Mouse (Mus musculus) gastrocnemius, postnatal 10 days (tissue): Measurements from ENCODE around the gene Yju2. TPM values are rescaled to one million over a fixed set of nuclear protein-coding genes. Genes with fewer than 3 reads are reported as not detected.
A peak's percentile ranks its signal among the peaks of the same experiment; 100 is the strongest.

Experiments
- DNase-seq: peaks from one replicate; pipeline ENCODE4 v3.0.0; 2021; ENCODE audit warnings: mixed read lengths
- total RNA-seq, 2 experiments: library from RNA; stranded (reverse); gene quantifications; 2 replicates each; pipeline ENCODE4 v1.2.3; 2021

Gene Yju2
- total RNA-seq, 2 experiments from 2014 or later: 11.1 to 11.6 TPM

GRCm38 (mm10) chr17:56006956-56007355, 48.1 kb downstream of the Yju2 start:
- no peak for DNase-seq

GRCm38 (mm10) chr17:56007444-56008355, 48.8 kb downstream of the Yju2 start:
- no peak for DNase-seq

- peak; percentile 86 for DNase-seq
Measured at GRCm38 (mm10) chr17:56008356-56009087, 49.6 kb downstream of the Yju2 start.

DNA sequence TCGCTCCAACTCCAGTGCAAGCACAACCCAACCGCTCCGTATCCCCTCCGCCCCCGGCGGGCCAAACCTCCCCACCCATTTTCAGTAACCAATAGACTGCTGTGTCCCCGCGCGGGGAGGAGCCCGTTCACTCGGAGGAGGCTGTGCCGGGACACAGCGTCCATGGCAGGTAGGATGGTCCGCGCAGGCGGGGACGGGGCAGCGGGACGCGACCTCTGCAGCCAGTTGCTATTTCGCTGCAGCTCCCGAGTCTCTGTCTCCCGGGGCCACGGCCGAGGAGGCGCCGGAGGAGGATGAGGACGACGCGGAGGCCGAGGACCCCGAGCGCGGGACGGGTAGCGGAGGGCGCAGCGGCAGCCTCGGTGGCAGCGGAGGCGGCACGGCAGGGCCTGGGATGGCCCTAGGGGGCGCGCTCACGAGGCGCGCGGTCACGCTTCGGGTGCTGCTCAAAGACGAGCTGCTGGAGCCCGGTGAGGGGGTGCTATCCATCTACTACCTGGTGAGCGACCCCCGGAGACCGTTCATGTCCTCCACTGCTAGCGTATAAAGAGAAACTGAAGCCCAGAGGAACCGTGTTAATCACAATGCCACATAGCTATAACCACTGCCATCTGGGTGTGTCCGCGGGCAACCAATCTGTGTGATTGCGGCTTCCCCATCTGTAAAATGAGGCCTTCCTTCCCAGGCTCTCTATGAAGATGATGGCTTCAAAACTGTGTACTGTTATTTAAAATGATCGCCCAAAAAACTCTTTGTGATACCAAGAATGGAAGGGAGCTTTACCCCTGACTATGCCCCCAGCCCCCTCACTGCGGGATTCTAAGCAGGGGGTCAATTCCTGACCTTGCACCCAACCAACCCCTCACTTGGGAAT, 50.4 kb downstream of the Yju2 start:
- peak; percentile 84 for DNase-seq

GRCm38 (mm10) chr17:56009962-56010240, 51.0 kb downstream of the Yju2 start:
- no peak for DNase-seq

GRCm38 (mm10) chr17:56010255-56010654, 51.4 kb downstream of the Yju2 start:
- DNase-seq: no peak

DNA sequence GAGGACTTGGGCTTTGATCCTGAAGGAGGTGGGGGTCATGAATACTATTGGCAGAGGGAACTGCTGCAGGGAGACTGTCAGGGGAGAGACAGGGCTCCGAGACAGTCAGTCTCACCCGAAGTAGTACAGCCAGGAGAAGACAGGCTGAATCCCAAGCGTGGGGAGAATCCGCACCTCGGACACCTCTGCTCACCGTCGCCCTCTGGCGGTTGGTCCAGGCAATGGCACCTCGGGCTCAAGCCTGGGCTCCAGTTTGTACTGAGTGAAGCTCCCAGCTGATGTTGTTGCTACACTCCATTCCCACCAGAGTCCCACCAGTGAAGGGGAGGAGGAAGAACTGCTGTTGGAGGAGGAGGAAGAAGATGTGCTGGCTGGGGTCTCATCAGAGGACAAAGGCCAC, 51.8 kb downstream of the Yju2 start:
- peak; percentile 88 for DNase-seq

GRCm38 (mm10) chr17:56011441-56011840, 52.5 kb downstream of the Yju2 start:
- no peak for DNase-seq

DNA sequence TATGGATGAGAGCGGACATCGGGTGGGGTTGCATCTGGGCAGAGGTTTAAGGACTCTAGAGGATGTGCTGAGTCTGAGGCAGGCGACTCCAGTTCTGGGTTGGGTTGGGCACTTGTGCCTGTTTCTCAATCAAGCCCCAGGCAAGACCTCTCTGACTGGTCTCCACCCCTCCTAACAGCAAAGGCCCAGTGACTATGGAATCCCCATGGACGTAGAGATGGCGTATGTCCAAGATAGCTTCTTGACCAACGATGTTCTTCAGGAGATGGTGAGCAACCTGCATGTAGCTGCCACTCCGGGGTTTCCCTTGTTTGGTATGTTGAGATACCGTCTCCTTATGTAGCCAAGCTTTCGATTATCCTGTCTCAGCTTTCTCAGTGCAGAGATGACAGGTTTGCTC, 56.4 kb downstream of the Yju2 start:
- no peak for DNase-seq

GRCm38 (mm10) chr17:56016382-56016781, 57.5 kb downstream of the Yju2 start:
- no peak for DNase-seq

DNA sequence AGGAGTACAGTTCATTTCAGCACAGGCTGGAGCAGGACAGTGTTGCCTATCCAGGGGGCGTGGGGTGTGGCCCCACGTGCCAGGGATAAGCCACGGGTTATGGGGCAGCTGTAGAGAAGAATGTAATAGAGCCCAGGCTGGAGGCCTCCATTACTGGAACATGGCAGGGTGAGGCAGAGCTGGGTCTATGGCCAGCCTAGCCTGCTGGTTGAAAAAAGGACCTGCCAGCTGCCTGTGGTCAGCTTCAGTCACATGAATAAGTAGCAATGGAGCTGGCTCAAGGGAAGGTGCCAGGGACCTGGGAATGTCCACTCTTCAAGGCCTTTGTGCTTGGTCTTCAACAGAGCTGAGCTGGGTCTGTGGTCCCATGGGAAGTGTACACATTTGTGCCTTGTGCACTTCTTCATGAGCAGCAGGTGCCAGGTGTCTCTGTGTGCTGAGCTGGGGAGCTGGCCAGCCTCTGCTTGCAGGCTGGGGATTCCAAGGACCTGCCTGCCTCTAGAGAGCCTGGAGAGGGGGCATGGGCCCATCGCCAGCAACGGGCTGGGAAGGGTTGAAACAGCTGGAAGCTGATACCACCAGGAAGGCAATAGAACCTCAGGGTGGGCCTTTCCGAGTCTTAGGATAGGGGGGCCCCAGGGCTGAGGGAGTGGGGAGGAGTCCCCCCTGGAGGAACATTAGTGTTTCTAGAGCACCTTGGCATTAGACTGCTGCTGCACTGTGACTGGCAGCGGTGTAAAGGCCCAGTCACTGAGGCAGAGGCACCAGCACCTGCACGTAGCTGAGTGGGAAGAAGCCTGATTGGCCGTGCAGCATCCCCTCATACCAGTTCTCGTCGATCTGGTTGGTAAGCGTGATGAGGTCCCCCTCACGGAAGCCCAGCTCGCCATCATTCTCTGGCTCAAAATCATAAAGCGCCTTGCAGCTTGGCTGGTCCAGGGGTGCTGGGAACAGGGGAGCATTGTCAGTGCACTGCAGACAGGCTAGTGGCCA, 58.2 kb downstream of the Yju2 start:
- no peak for DNase-seq

DNA sequence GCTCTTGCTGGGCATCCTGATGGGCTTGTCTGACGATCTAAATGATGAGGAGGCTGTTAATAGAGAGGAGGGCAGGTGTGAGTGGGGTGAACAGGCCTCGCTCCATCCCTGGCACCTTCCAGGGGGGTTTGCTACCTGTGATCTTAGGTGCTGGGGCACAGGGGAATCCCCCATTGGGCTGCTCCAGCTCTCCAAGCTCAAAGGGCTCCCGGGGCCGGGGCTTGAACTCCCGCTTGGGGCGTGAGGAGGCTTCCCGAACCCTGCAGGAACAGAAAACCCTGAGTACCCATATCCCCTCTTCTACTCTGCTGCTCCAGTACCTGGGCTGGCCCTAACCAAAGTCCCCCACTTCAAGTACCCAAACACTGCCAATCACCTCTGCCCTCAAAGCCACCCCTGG, 58.9 kb downstream of the Yju2 start:
- no peak for DNase-seq

Other genes starting within 250 kb of the Yju2 start
- gene Pot1b, start 246.5 kb upstream of the Yju2 start, total RNA-seq: 1 to 10 TPM; 2.9 to 3.6 TPM
- gene Adgre4, start 209.1 kb upstream of the Yju2 start, total RNA-seq: under 1 TPM; 0.14 to 0.29 TPM
- gene Zfp119a, start 80.2 kb upstream of the Yju2 start, total RNA-seq: 1 to 10 TPM; 4.2 to 5.1 TPM
- gene Zfp959, start 67.0 kb upstream of the Yju2 start, total RNA-seq: 1 to 10 TPM; 3.6 to 4.5 TPM
- 1 to 10 TPM; 3.5 to 4.0 TPM for gene Zfp119b, start 9.6 kb upstream of the Yju2 start, total RNA-seq
- gene Ebi3, start 6.5 kb upstream of the Yju2 start, total RNA-seq: 1 to 10 TPM in 1 of 2 experiments, under 1 TPM in 1; 0.75 to 1.6 TPM
- gene Shd, start 11.4 kb downstream of the Yju2 start, total RNA-seq: 1 to 10 TPM in 1 of 2 experiments, under 1 TPM in 1; 0.87 to 1.2 TPM
- 1 to 10 TPM in 1 of 2 experiments, under 1 TPM in 1; 0.49 to 1.0 TPM for gene Fsd1, start 27.4 kb downstream of the Yju2 start, total RNA-seq
- gene Stap2, start 46.5 kb downstream of the Yju2 start, total RNA-seq: 1 to 10 TPM; 4.7 to 8.1 TPM
- 10 to 100 TPM; 31.6 to 36.9 TPM for gene Mpnd, start 46.6 kb downstream of the Yju2 start, total RNA-seq
- 10 to 100 TPM; 25.7 to 35.0 TPM for gene Sh3gl1, start 77.5 kb downstream of the Yju2 start, total RNA-seq
- gene Chaf1a, start 81.3 kb downstream of the Yju2 start, total RNA-seq: 1 to 10 TPM; 3.6 to 8.7 TPM
- gene Ubxn6, start 115.9 kb downstream of the Yju2 start, total RNA-seq: 10 to 100 TPM; 37.8 to 39.0 TPM
- gene Hdgfl2, start 120.5 kb downstream of the Yju2 start, total RNA-seq: 10 to 100 TPM; 37.7 to 45.7 TPM
- 100 to 1,000 TPM in 1 of 2 experiments, 10 to 100 TPM in 1; 75.2 to 106 TPM for gene Plin4, start 150.7 kb downstream of the Yju2 start, total RNA-seq
- 10 to 100 TPM; 19.2 to 19.9 TPM for gene Plin5, start 158.5 kb downstream of the Yju2 start, total RNA-seq
- gene Lrg1, start 162.9 kb downstream of the Yju2 start, total RNA-seq: 1 to 10 TPM; 1.4 to 3.1 TPM
- 10 to 100 TPM; 14.4 to 14.7 TPM for gene Sema6b, start 181.2 kb downstream of the Yju2 start, total RNA-seq
- 1 to 10 TPM; 5.0 to 5.3 TPM for gene Tnfaip8l1, start 203.4 kb downstream of the Yju2 start, total RNA-seq
- 10 to 100 TPM; 28.8 to 36.5 TPM for gene Mydgf, start 224.8 kb downstream of the Yju2 start, total RNA-seq